Mouse (Mus musculus): Measurements from ENCODE around the gene Map7d2. TPM values are rescaled to one million over a fixed set of nuclear protein-coding genes. Genes with fewer than 3 reads are reported as not detected.
"Not testable (repeated sequence)": the region's sequence is repeated elsewhere in the genome, so short reads cannot be mapped to it uniquely, and the experiment has no call there.

Map7d2 gene
- polyA plus RNA-seq, 1 experiment from 2014 or later: 6.6 TPM

DNA sequence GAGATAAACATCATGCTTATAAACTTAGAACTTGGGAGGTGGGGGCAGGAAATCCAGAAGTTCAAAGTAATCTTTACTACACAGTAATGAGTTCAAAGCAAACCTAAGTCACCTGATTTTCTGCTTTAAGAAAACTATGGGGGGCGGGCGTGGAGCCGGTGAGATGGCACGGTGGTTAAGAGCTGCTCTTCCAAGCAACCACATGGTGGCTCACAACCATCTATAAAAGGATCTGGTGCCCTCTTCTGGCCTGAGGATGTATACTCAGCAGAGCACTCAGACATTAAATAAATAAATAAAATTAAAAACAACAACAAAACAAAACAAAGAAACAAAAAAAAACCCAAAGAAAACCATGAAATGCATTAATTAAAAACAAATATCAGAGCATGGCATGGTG is 5.1 kb upstream of the Map7d2 start:
- no peak overlapping the region for H3K27ac ChIP-seq (replicated peaks; ENCODE audit: low read depth, low read length)
- H3K4me1 ChIP-seq (ENCODE audit: control insufficient read depth, insufficient read depth, low read length): no peaks in the 10 kb centered on the region
- H3K36me3 ChIP-seq (replicated peaks; ENCODE audit: control insufficient read depth, insufficient read depth, low read depth, low read length): no peaks in the 10 kb centered on the region
- H3K9me3 ChIP-seq (replicated peaks; ENCODE audit: control insufficient read depth, low read length): no peaks in the 10 kb centered on the region
- no peak overlapping the region for H3K9ac ChIP-seq (replicated peaks; ENCODE audit: low read length)
- H3K4me2 ChIP-seq (ENCODE audit: low read depth, low read length): no peak overlapping the region
- DNase-seq (ENCODE audit: low spot score) (peak; percentile 11), ATAC-seq (replicated peaks; ENCODE audit: insufficient number of reproducible peaks, low FRiP score, low TSS enrichment, low read depth) (no peak)
- H3K27me3 ChIP-seq (ENCODE audit: control insufficient read depth, insufficient read depth, low read length): peaks cover 3% of the 10 kb centered on the region
- H3K4me3 ChIP-seq (ENCODE audit: low read depth, low read length): no peak overlapping the region
- WGBS: 28% methylated on average over 4 of the region's 4 CpGs

DNA sequence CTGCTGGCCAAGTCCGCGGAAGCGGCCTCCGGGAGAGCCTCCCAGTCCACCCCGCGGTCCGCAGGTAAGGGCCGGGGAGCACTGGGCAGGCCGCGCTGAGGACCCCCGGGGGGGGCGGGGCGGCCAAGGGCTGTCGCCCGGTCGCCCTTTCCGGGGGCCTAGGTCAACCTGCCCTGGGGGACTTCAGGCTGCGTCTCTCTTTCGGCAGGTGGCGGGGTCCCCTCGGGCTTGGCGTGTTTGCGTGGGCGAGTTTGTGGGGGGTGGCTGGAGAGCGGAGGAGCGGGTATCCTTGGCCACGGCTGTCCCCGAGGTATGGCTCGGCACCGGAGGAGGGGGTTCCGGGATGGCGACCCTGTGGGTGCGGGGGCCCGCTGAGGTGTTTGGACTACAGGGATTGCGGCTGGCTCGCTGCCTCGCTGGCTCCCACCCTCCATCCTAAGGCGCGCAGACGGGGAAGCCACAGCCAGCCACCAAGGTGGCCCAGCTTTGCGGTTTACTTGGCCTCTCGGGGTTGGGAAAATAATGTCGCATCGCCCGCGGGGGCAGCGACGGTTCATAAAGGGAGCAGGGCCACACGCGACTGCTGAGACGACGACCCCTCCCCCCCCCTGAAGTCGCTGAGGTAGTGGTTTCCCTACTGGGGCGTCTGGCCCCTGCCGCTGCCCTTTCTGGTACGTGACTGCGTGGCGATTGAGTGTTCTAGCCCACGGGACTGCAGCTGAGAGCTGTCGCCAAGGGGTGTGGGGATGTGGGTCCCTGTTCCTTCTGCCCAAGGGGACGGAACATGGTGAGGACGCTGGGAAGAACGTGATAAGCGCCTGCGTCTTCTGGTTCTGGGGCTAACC is 679 bp downstream of the Map7d2 start:
- WGBS: 17% methylated on average over 55 of the region's 65 CpGs
- ATAC-seq (replicated peaks; ENCODE audit: insufficient number of reproducible peaks, low FRiP score, low TSS enrichment, low read depth) (peak; percentile 81), DNase-seq (ENCODE audit: low spot score) (no peak)
- H3K4me2 ChIP-seq (ENCODE audit: low read depth, low read length): peak overlapping the region; percentile 89
- no peaks in the 10 kb centered on the region for H3K9me3 ChIP-seq (replicated peaks; ENCODE audit: control insufficient read depth, low read length)
- no peaks in the 10 kb centered on the region for H3K4me1 ChIP-seq (ENCODE audit: control insufficient read depth, insufficient read depth, low read length)
- H3K36me3 ChIP-seq (replicated peaks; ENCODE audit: control insufficient read depth, insufficient read depth, low read depth, low read length): no peaks in the 10 kb centered on the region
- H3K4me3 ChIP-seq (ENCODE audit: low read depth, low read length): peak overlapping the region; percentile 51
- H3K27me3 ChIP-seq (ENCODE audit: control insufficient read depth, insufficient read depth, low read length): peaks cover 11% of the 10 kb centered on the region
- peak overlapping the region; percentile 18 for H3K9ac ChIP-seq (replicated peaks; ENCODE audit: low read length)
- H3K27ac ChIP-seq (replicated peaks; ENCODE audit: low read depth, low read length): no peak overlapping the region

DNA sequence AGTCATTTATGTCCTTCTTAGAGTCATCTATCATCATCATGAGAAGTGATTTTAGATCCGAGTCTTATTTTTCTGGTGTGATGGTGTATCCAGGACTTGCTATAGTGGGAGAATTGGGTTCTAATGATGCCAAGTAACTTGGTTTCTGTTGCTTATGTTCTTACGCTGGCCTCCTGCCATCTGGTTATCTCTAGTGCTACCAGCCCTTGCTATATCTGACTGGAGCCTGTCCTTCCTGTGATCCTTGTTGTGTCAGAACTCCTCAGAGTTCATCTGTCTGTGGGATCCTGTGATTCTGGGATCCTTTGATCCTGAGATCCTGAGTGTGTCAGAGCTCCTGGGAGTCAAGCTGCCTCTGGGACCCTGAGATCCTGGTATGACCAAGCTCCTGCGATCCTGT is 16.1 kb downstream of the Map7d2 start:
- DNase-seq (ENCODE audit: low spot score); H3K27me3 ChIP-seq (ENCODE audit: control insufficient read depth, insufficient read depth, low read length); ATAC-seq (replicated peaks; ENCODE audit: insufficient number of reproducible peaks, low FRiP score, low TSS enrichment, low read depth); H3K27ac ChIP-seq (replicated peaks; ENCODE audit: low read depth, low read length); H3K36me3 ChIP-seq (replicated peaks; ENCODE audit: control insufficient read depth, insufficient read depth, low read depth, low read length); H3K4me1 ChIP-seq (ENCODE audit: control insufficient read depth, insufficient read depth, low read length); H3K4me2 ChIP-seq (ENCODE audit: low read depth, low read length); H3K9ac ChIP-seq (replicated peaks; ENCODE audit: low read length); H3K4me3 ChIP-seq (ENCODE audit: low read depth, low read length); H3K9me3 ChIP-seq (replicated peaks; ENCODE audit: control insufficient read depth, low read length): not testable (repeated sequence)
- 92% methylated on average over 3 of the region's 3 CpGs for WGBS

DNA sequence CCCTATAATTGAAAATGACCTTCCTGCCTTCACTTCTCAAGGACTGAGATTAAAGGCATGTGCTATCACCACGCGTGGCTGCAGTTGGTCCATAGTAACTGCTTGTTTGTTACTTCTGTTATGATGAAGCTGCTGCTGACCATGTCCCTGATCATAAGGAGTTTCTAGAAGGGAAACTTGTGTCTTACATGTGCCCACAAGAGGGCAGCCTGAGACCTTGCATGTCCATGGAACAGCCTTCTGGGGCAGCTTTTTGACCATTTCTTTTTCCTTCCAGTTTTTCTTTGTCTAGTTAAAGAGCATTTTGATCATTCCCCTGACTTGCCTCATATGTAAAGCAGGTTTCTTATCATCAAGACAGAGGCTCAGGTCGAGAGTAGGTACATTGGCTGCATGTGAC is 27.8 kb downstream of the Map7d2 start:
- Histone ChIP-seq H3K27me3 (ENCODE audit: control insufficient read depth, insufficient read depth, low read length) (no peaks in the 10 kb centered on the region), H3K4me3 (ENCODE audit: low read depth, low read length) (no peak overlapping the region), H3K36me3 (replicated peaks; ENCODE audit: control insufficient read depth, insufficient read depth, low read depth, low read length) (no peaks in the 10 kb centered on the region), H3K9me3 (replicated peaks; ENCODE audit: control insufficient read depth, low read length) (no peaks in the 10 kb centered on the region), H3K27ac (replicated peaks; ENCODE audit: low read depth, low read length) (no peak overlapping the region), H3K4me2 (ENCODE audit: low read depth, low read length) (no peak overlapping the region), H3K9ac (replicated peaks; ENCODE audit: low read length) (no peak overlapping the region), H3K4me1 (ENCODE audit: control insufficient read depth, insufficient read depth, low read length) (no peaks in the 10 kb centered on the region)
- WGBS: 39% methylated on average over 3 of the region's 3 CpGs
- DNase-seq (ENCODE audit: low spot score) (peak; percentile 65), ATAC-seq (replicated peaks; ENCODE audit: insufficient number of reproducible peaks, low FRiP score, low TSS enrichment, low read depth) (no peak)

DNA sequence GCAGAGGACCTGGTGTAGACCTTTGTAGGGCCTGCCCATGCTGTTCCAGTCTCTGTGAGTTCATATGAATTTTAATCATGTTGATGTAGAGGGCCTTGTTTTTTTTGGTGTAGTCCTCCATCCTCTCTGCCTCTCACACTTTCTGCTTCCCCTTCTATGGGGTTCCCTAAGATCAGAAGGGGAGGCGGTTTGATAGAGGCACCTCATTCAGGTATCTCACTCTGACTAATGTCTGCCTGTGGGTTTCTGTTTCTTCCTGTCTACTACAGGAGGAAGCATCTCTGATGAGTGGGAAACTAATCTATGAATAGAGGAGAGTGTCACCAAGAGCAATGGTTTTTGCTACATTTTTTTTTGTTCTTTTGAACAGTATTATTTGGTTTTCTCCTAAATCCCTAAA is 32.8 kb downstream of the Map7d2 start:
- ATAC-seq (replicated peaks; ENCODE audit: insufficient number of reproducible peaks, low FRiP score, low TSS enrichment, low read depth) (no peak), DNase-seq (ENCODE audit: low spot score) (no peak)
- Histone ChIP-seq H3K4me1 (ENCODE audit: control insufficient read depth, insufficient read depth, low read length) (no peaks in the 10 kb centered on the region), H3K27me3 (ENCODE audit: control insufficient read depth, insufficient read depth, low read length) (no peaks in the 10 kb centered on the region), H3K4me2 (ENCODE audit: low read depth, low read length) (no peak overlapping the region), H3K4me3 (ENCODE audit: low read depth, low read length) (no peak overlapping the region), H3K9me3 (replicated peaks; ENCODE audit: control insufficient read depth, low read length) (no peaks in the 10 kb centered on the region), H3K9ac (replicated peaks; ENCODE audit: low read length) (no peak overlapping the region), H3K27ac (replicated peaks; ENCODE audit: low read depth, low read length) (no peak overlapping the region), H3K36me3 (replicated peaks; ENCODE audit: control insufficient read depth, insufficient read depth, low read depth, low read length) (no peaks in the 10 kb centered on the region)
- WGBS: 79% methylated on average over 1 of the region's 1 CpGs

- Histone ChIP-seq H3K4me3 (ENCODE audit: low read depth, low read length) (no peak overlapping the region), H3K9ac (replicated peaks; ENCODE audit: low read length) (no peak overlapping the region), H3K4me1 (ENCODE audit: control insufficient read depth, insufficient read depth, low read length) (no peaks in the 10 kb centered on the region), H3K4me2 (ENCODE audit: low read depth, low read length) (no peak overlapping the region), H3K9me3 (replicated peaks; ENCODE audit: control insufficient read depth, low read length) (no peaks in the 10 kb centered on the region), H3K27ac (replicated peaks; ENCODE audit: low read depth, low read length) (no peak overlapping the region), H3K36me3 (replicated peaks; ENCODE audit: control insufficient read depth, insufficient read depth, low read depth, low read length) (no peaks in the 10 kb centered on the region), H3K27me3 (ENCODE audit: control insufficient read depth, insufficient read depth, low read length) (no peaks in the 10 kb centered on the region)
- WGBS: 52% methylated on average over 7 of the region's 7 CpGs
- DNase-seq (ENCODE audit: low spot score) (peak; percentile 47), ATAC-seq (replicated peaks; ENCODE audit: insufficient number of reproducible peaks, low FRiP score, low TSS enrichment, low read depth) (peak; percentile 85)
These were observed 44.8 kb downstream of the Map7d2 start for GRCm38 (mm10) chrX:159459006-159459654.

DNA sequence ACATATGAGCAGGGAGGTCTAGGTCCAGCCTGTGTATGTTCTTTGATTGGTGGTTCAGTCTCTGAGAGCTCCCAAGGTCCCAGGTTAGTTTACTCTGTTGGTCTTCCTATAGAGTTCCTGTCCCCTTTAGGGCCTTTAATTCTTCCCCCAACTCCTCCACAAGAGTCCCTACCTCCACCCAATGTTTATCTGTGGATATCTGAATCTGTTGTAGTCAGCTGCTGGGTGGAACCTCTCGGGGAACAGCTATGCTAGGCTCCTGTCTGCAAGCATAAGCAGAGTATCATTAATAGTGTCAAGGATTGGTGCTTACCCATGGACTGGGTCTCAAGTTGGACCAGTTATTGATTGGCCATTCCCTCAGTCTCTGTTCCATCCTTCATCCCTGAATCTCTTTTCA is 60.4 kb downstream of the Map7d2 start:
- Histone ChIP-seq H3K4me1 (ENCODE audit: control insufficient read depth, insufficient read depth, low read length) (no peaks in the 10 kb centered on the region), H3K4me3 (ENCODE audit: low read depth, low read length) (no peak overlapping the region), H3K27ac (replicated peaks; ENCODE audit: low read depth, low read length) (no peak overlapping the region), H3K36me3 (replicated peaks; ENCODE audit: control insufficient read depth, insufficient read depth, low read depth, low read length) (no peaks in the 10 kb centered on the region), H3K9me3 (replicated peaks; ENCODE audit: control insufficient read depth, low read length) (no peaks in the 10 kb centered on the region), H3K27me3 (ENCODE audit: control insufficient read depth, insufficient read depth, low read length) (no peaks in the 10 kb centered on the region), H3K9ac (replicated peaks; ENCODE audit: low read length) (no peak overlapping the region), H3K4me2 (ENCODE audit: low read depth, low read length) (no peak overlapping the region)
- ATAC-seq (replicated peaks; ENCODE audit: insufficient number of reproducible peaks, low FRiP score, low TSS enrichment, low read depth) (no peak), DNase-seq (ENCODE audit: low spot score) (no peak)
- WGBS: 85% methylated on average over 1 of the region's 1 CpGs

DNA sequence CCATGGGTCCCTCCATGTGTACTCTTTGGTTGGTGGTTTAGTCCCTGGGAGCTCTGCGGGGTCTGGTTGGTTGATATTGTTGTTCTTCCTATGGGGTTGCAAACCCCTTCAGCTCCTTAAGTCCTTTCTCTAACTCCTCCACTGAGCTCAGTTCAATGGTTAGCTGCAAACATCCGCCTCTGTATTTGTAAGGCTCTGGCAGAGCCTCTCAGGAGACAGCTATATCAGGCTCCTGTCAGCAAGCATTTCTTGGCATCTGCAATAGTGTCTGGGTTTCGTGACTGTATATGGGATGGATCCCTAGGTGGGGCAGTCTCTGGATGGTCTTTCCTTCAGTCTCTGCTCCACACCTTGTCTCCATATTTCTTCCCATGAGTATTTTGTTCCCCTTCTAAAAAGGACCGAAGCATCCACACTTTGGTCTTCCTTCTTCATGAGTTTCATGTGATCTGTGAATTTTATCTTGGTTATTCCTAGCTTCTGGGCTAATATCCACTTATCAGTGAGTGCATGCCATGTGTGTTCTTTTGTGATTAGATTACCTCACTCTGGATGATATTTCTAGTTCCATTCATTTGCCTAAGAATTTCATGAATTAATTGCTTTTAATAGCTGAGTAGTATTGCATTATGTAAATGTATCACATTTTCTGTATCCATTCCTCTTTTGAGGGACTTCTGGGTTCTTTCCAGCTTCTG is 64.0 kb downstream of the Map7d2 start:
- DNase-seq (ENCODE audit: low spot score); H3K36me3 ChIP-seq (replicated peaks; ENCODE audit: control insufficient read depth, insufficient read depth, low read depth, low read length); H3K4me3 ChIP-seq (ENCODE audit: low read depth, low read length); H3K9ac ChIP-seq (replicated peaks; ENCODE audit: low read length); H3K4me1 ChIP-seq (ENCODE audit: control insufficient read depth, insufficient read depth, low read length); H3K27me3 ChIP-seq (ENCODE audit: control insufficient read depth, insufficient read depth, low read length); H3K27ac ChIP-seq (replicated peaks; ENCODE audit: low read depth, low read length); H3K9me3 ChIP-seq (replicated peaks; ENCODE audit: control insufficient read depth, low read length); ATAC-seq (replicated peaks; ENCODE audit: insufficient number of reproducible peaks, low FRiP score, low TSS enrichment, low read depth); H3K4me2 ChIP-seq (ENCODE audit: low read depth, low read length): not testable (repeated sequence)
- 79% methylated on average over 4 of the region's 4 CpGs for WGBS
